Mouse (Mus musculus) midbrain, postnatal 0 days (tissue): ENCODE results near the gene Tbccd1. TPM values are rescaled to one million over a fixed set of nuclear protein-coding genes. Genes with fewer than 3 reads are reported as not detected.
A peak's percentile ranks its signal among the peaks of the same experiment; 100 is the strongest.

Source experiments
- ATAC-seq: fragments of 200-750 bp; cut with Nextera tagmentation; 2 replicates; pipeline ENCODE4 v1.8.0; 2017; ENCODE audit warnings: moderate number of reproducible peaks, mild to moderate bottlenecking, moderate TSS enrichment, moderate library complexity; ENCODE audit not compliant: low FRiP score
- DNase-seq: peaks from one replicate; pipeline ENCODE4 v3.0.0-alpha.2; 2015; ENCODE audit warnings: low spot score
- H3K27ac ChIP-seq: fragments of 300-500 bp; sonication (generic); 2 replicates; pipeline ENCODE4 v1.5.1; 2014; ENCODE audit warnings: low read depth, mild to moderate bottlenecking, low read length, mixed read lengths
- H3K27me3 ChIP-seq: fragments of 300-500 bp; sonication (generic); 2 replicates; pipeline ENCODE4 v1.6.1; 2014; ENCODE audit warnings: low read length, control low read depth, mixed read lengths; ENCODE audit not compliant: insufficient read depth
- H3K36me3 ChIP-seq: fragments of 300-500 bp; sonication (generic); 2 replicates; pipeline ENCODE4 v1.6.1; 2014; ENCODE audit warnings: low read length, control low read depth, mixed read lengths; ENCODE audit not compliant: insufficient read depth
- H3K4me1 ChIP-seq: fragments of 300-500 bp; sonication (generic); 2 replicates; pipeline ENCODE4 v1.6.1; 2014; ENCODE audit warnings: mild to moderate bottlenecking, control low read depth, antibody characterized with exemption, low read length, mixed read lengths; ENCODE audit not compliant: insufficient read depth
- H3K4me2 ChIP-seq: fragments of 300-500 bp; sonication (generic); 2 replicates; pipeline ENCODE4 v1.6.1; 2014; ENCODE audit warnings: low read depth, mild to moderate bottlenecking, low read length, mixed read lengths; ENCODE audit not compliant: poor library complexity, severe bottlenecking
- H3K4me3 ChIP-seq: fragments of 300-500 bp; sonication (generic); 2 replicates; pipeline ENCODE4 v1.5.1; 2014; ENCODE audit warnings: low read depth, mild to moderate bottlenecking, low read length, moderate library complexity
- H3K9ac ChIP-seq: fragments of 300-500 bp; sonication (generic); replicated peaks from 2 replicates; pipeline ENCODE4 v1.6.1; 2014; ENCODE audit warnings: mild to moderate bottlenecking, low read length, moderate library complexity, mixed read lengths; ENCODE audit not compliant: poor library complexity, severe bottlenecking
- H3K9me3 ChIP-seq: fragments of 300-500 bp; sonication (generic); 2 replicates; pipeline ENCODE4 v1.6.1; 2016; ENCODE audit warnings: low read length, control low read depth
- CTCF ChIP-seq: IDR thresholded peaks from 2 replicates; pipeline ENCODE4 v1.5.1; 2016; ENCODE audit warnings: antibody characterized with exemption, mild to moderate bottlenecking
- WGBS: fragments of 180-500 bp; shearing (Covaris S2); extraction: QIAGEN DNeasy Blood & Tissue Kit; methylation state at CpG from one replicate; pipeline ENCODE4 v1.1.7; 2014; 5-methylcytosine and 5-hydroxymethylcytosine counted together
- polyA plus RNA-seq: library from polyadenylated mRNA; unstranded; fragments of >200 nt; fragmentation: Nextera tagmentation; extraction: Ambion mirVana; gene quantifications from 2 replicates; pipeline ENCODE4 v1.2.1, GENCODE M21; 2015
- total RNA-seq: library from RNA; depleted of rRNA; stranded (reverse); fragments of >200 nt; gene quantifications from 2 replicates; pipeline ENCODE4 v1.2.3, GENCODE M21; 2014

Tbccd1 gene
- total and polyA plus RNA-seq, 2 experiments from 2014 or later: 15.9 to 19.1 TPM

DNA sequence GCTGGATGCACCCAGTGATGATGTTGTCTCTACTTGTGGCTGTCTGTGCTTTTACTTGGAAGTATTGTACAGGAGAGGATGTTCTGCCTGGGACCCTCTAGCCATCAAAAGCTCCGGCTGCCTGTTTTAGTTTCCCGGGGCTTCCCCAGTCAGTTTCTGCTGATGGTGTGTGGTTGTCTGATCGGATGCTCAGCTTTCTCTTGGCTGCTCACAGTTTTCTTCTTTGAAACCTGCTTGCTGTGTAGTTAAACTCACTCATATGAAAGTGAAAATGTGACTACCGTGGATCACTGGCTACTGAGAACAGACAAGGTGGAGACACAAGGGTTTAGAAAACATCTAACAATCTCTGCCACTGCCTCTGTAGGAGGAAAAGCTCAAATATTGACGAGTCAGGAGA is 26.0 kb upstream of the Tbccd1 start:
- H3K9me3 ChIP-seq: no peaks in the 10 kb centered on the region
- no peak overlapping the region for H3K27ac ChIP-seq
- H3K36me3 ChIP-seq: no peaks in the 10 kb centered on the region
- no peak overlapping the region for H3K4me3 ChIP-seq
- H3K27me3 ChIP-seq: no peaks in the 10 kb centered on the region
- H3K9ac ChIP-seq: no peak overlapping the region
- DNase-seq: no peak
- H3K4me1 ChIP-seq: no peaks in the 10 kb centered on the region
- H3K4me2 ChIP-seq: no peak overlapping the region
- 78% methylated on average over 5 of the region's 5 CpGs for WGBS
- ATAC-seq: no peak
- no peak for TF ChIP-seq CTCF

DNA sequence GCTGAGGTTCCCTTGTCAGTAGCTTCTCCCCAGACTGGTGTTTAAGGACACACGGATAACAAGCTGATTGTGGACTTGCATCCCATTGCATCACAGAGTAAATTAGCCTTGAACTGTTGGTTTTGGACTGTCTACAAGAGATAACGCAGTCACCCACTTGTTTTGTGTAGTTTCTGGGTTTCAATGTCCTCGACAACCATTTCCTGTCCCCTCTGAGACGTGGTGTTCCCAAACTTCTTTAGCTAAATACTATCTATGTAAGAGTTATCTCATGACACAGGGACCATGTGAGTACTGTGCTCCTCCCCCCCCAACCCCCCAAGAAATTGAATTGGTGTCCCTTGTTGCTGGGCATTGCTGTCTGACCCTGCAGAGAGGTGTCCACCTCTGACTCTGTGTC is 24.0 kb upstream of the Tbccd1 start:
- WGBS: 70% methylated on average over 4 of the region's 4 CpGs
- H3K4me1 ChIP-seq: no peaks in the 10 kb centered on the region
- no peak overlapping the region for H3K27ac ChIP-seq
- no peak overlapping the region for H3K9ac ChIP-seq
- H3K4me2 ChIP-seq: no peak overlapping the region
- no peaks in the 10 kb centered on the region for H3K9me3 ChIP-seq
- H3K27me3 ChIP-seq: no peaks in the 10 kb centered on the region
- no peaks in the 10 kb centered on the region for H3K36me3 ChIP-seq
- TF ChIP-seq CTCF: no peak
- ATAC-seq (no peak), DNase-seq (no peak)
- no peak overlapping the region for H3K4me3 ChIP-seq

DNA sequence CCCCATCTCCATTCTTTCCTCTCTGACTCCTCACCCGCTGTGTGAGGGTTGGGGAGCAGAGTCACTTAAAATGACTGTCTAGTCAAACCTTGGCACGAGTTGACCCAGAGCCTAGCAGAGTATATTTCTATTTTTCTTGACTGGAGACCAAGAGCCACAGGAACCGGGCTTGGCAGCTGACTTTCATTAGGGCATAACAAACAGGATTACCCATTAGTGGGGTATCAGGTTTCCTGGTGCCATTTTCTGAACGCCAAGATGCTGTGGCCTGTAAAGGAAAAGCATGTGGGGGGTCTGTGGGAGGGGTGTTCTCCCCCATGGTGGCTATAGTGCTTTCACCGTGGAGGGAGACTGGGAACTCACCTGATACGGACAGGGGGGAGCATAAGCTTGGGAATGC is 23.4 kb upstream of the Tbccd1 start:
- ATAC-seq (no peak), DNase-seq (peak; percentile 58)
- no peaks in the 10 kb centered on the region for H3K9me3 ChIP-seq
- WGBS: 9% methylated on average over 6 of the region's 6 CpGs
- no peaks in the 10 kb centered on the region for H3K4me1 ChIP-seq
- H3K36me3 ChIP-seq: no peaks in the 10 kb centered on the region
- no peak overlapping the region for H3K27ac ChIP-seq
- H3K9ac ChIP-seq: no peak overlapping the region
- no peaks in the 10 kb centered on the region for H3K27me3 ChIP-seq
- no peak overlapping the region for H3K4me2 ChIP-seq
- H3K4me3 ChIP-seq: no peak overlapping the region
- no peak for TF ChIP-seq CTCF

DNA sequence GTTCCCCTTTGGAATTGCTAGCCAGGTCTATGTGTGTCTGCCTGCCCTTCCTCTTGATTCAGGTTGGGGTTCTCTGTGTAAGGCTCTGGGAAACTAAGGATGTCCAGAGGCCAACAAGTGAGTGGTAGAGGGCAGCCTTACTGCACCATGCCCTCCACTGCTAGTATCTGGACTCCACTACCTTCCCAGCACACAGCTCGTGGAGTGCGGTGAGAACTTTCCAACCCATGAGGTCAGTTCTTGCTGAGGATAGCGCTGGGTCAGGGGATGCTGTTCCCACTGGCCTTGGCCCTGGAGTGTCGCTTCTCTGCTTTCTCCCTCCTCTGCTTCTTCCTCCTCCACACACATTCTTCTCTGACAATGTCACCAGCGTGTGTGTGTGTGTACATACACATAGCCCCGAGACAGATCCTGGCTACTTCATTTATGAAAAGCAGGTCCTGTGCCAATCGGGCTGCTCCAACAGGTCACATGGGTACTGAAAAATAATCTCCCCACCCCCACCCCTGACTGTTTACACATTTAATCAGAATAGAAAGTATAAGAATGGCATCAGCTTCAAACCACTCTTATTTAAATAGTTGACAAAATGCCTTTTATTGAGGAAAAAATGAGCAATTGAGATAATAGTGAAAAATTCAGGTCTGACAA is 22.6 kb upstream of the Tbccd1 start:
- no peak for TF ChIP-seq CTCF
- DNase-seq (no peak), ATAC-seq (no peak)
- no peaks in the 10 kb centered on the region for H3K4me1 ChIP-seq
- H3K4me2 ChIP-seq: no peak overlapping the region
- no peaks in the 10 kb centered on the region for H3K9me3 ChIP-seq
- no peak overlapping the region for H3K9ac ChIP-seq
- H3K27me3 ChIP-seq: no peaks in the 10 kb centered on the region
- H3K36me3 ChIP-seq: no peaks in the 10 kb centered on the region
- H3K27ac ChIP-seq: no peak overlapping the region
- H3K4me3 ChIP-seq: no peak overlapping the region
- 61% methylated on average over 7 of the region's 7 CpGs for WGBS

DNA sequence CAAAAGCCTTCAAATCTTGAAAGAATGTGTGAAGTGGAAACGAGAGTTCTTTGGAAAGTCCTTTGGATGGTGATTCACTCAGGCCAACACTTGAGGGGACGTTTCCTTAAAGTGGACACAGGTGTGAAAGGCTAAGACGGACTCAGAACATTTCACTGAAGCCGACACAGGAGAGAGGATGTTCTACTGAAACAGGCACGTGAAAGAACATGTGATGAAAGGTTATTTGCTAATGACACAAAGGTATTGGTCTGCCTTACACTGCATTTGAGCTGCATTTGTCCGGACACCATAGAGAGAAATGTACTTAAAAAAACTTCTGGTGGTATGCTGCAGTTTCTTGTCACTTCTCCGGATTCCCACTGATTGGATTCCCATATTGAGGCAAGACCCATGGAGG is 21.2 kb upstream of the Tbccd1 start:
- peaks cover under 1% of the 10 kb centered on the region; the same call in 1 of the 2 replicates for H3K36me3 ChIP-seq
- no peaks in the 10 kb centered on the region for H3K27me3 ChIP-seq
- H3K4me3 ChIP-seq: no peak overlapping the region
- no peaks in the 10 kb centered on the region for H3K4me1 ChIP-seq
- H3K9me3 ChIP-seq: no peaks in the 10 kb centered on the region
- no peak overlapping the region for H3K9ac ChIP-seq
- no peak for ATAC-seq
- no peak overlapping the region for H3K4me2 ChIP-seq
- TF ChIP-seq CTCF: no peak
- H3K27ac ChIP-seq: no peak overlapping the region
- 76% methylated on average over 7 of the region's 7 CpGs for WGBS
- no peak for DNase-seq

DNA sequence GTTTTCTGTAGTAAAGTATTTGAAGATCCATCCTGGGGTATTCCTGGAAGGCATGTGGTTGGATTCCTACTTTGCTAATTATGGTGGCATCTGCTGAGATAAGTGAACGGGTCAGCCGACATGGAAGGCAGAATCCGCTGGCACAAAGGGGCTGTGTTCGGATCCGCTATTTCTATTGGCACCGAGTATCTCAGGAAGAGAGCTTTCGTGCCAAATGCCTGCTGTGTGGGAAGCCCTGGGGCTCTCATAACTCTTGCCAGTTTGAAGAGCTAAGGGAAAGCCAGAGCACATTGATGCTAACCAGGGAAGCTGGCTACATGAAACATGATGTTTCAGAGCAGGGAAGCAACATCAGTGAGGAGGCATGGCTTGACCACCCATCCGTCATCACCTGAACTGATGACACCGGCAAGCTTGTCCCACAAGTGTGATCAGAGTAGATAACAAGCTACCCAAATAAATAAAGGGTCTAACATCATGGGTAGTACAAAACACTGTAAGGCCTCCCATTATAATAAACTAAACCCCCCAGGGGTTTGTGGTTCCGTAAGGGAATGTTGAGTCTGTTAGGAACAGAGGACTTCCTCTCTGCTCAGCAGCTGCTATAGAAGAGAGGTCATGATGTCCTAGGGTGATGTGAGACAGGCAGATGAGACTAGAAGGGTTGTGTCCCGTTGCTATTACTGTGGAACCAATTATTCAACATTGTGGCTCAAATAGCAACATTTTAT is 20.4 kb upstream of the Tbccd1 start:
- DNase-seq: peak; percentile 47
- no peaks in the 10 kb centered on the region for H3K9me3 ChIP-seq
- H3K4me1 ChIP-seq: no peaks in the 10 kb centered on the region
- H3K4me3 ChIP-seq: no peak overlapping the region
- TF ChIP-seq CTCF: no peak
- no peaks in the 10 kb centered on the region for H3K27me3 ChIP-seq
- H3K27ac ChIP-seq: no peak overlapping the region
- no peak for ATAC-seq
- no peak overlapping the region for H3K9ac ChIP-seq
- H3K36me3 ChIP-seq: peaks cover 6% of the 10 kb centered on the region; the same call in 1 of the 2 replicates
- no peak overlapping the region for H3K4me2 ChIP-seq
- WGBS: 71% methylated on average over 11 of the region's 11 CpGs
